8 mouse cellular contexts compared by ENCODE assay signal in genomic region chr17:74338937-74339804, GRCm38 (mm10). TPM values are rescaled to one million over a fixed set of nuclear protein-coding genes. Genes with fewer than 3 reads are reported as not detected.
A peak's percentile ranks its signal among the peaks of the same experiment; 100 is the strongest.
DNase-seq lines count a peak whose midpoint lies in the region; ATAC-seq lines count a peak whose summit lies in the region.

Gene Spast, plus strand, starts transcription at chr17:74338987.

- peak within 1 kb of the TSS; percentile 97 for H3K4me3 ChIP-seq in midbrain, embryonic 10.5 days

- H3K27ac ChIP-seq in midbrain, embryonic 10.5 days (replicated peaks): peak within 1 kb of the TSS; percentile 98

- intact Hi-C loops in gastrocnemius, postnatal 14 days (cut with DNase I; ENCODE audit: low total_unique reads): loop anchor here (10.0 kb wide), 1 partner anchor 56 kb away; the partner anchor contains the start of gene Slc30a6
- intact Hi-C loops in left cerebral cortex, postnatal 4 days (cut with DNase I): no loop called here

- under 1% methylated on average over 84 of the region's 90 CpGs for WGBS in midbrain, embryonic 10.5 days

- DNase-seq in adipocyte (ENCODE audit: low spot score): peak; percentile 75
- peak; percentile 78 for DNase-seq in gastrocnemius, postnatal 14 days
- peak; percentile 68 for DNase-seq in left cerebral cortex, postnatal 4 days
- DNase-seq in midbrain, embryonic 10.5 days (ENCODE audit: low spot score): peak; percentile 78
- DNase-seq in right cerebral cortex, postnatal 25 days: peak; percentile 70
- DNase-seq in urinary bladder, postnatal 36 days (ENCODE audit: low spot score in 2 of 2): peak; percentile 74 to 78

- ATAC-seq in common myeloid progenitor, adult 5-6 weeks (replicated peaks; ENCODE audit: low read depth, poor library complexity, severe bottlenecking): peak; percentile 48
- peak; percentile 40 for ATAC-seq in inflammation-experienced regulatory T-cells, adult 6 months

- no peaks in the 10 kb centered on the region for H3K27me3 ChIP-seq in midbrain, embryonic 10.5 days (ENCODE audit: low read depth, poor library complexity, severe bottlenecking)

- peaks cover 21% of the 10 kb centered on the region for H3K36me3 ChIP-seq in midbrain, embryonic 10.5 days

- H3K4me1 ChIP-seq in midbrain, embryonic 10.5 days: peaks cover 33% of the 10 kb centered on the region

- H3K9me3 ChIP-seq in midbrain, embryonic 10.5 days (replicated peaks): 0 out of 2 replicates have a peak, but pooled peaks cover 4% of the 10 kb centered on the region

RNA-seq across cellular contexts. Expression of gene Spast, which starts in this region (rescaled TPM):
- 54.4 and 55.8 TPM in 2 replicates for total RNA-seq in common myeloid progenitor, adult 5-6 weeks (2017)
- 10 to 100 TPM; 37.2 to 42.2 TPM for total RNA-seq in gastrocnemius, postnatal 14 days (2021)
- polyA plus RNA-seq in inflammation-experienced regulatory T-cells, adult 6 months (2017; shearing (Covaris generic)): 10 to 100 TPM in 2 of 3 experiments, 1 to 10 TPM in 1; 8.6 to 12.0 (median 11.1) TPM
- 100 to 1,000 TPM; 131 to 141 TPM for total RNA-seq in left cerebral cortex, postnatal 4 days (2021)
- polyA plus RNA-seq in midbrain, embryonic 10.5 days (2016; fragmentation: Nextera tagmentation; extraction: Ambion mirVana): 12.8 and 15.2 TPM in 2 replicates

Comparison
In these comparisons a context has a peak if more than half of its experiments do, and no peak if none do; other contexts are left out.
1. Peak in every context shown above with its lines: DNase-seq, ATAC-seq, H3K4me3 ChIP-seq and H3K27ac ChIP-seq.